Mouse (Mus musculus): ENCODE data around the gene Cep41. TPM values are rescaled to one million over a fixed set of nuclear protein-coding genes. Genes with fewer than 3 reads are reported as not detected.
A peak's percentile ranks its signal among the peaks of the same experiment; 100 is the strongest.

The Cep41 gene
- 16.0 and 19.0 TPM in 2 replicates for polyA plus RNA-seq (2016; fragmentation: Nextera tagmentation; extraction: Ambion mirVana)

DNA sequence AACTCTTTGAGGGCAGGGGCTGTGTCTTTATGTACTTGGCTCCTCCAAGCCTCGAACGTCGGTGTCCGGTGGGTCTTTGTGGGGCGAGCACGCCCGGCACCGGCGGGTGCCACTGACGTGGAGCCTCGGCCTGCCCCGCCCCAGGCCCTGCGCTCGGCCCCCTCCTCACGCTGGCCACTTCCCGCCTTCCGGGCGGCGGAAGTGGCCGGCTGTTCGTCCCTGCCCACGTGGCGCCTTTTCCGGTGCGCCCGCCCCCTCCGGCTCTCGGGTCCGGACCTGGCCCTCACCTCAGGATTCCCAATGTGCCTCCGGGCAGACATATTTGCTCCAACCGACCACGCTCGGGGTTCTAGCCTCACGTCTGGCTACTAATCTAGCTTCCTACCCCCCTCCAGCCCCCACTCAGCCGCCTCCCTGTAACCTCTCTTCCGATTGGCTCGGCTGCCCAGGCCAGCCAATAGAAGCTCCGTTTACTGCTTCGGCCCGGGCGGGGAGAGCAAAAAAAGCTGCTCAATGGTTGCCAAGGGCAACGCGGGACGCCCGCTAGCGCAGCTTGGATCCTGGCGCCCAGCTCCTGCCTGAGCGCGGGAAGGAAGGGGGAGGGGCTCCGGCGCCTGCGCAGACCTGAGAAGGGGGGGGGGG, at the start of gene Cep41:
TSS of gene Cep41 (minus strand) at position 400 of the 642 bp plus-strand sequence.
- no peaks in the 10 kb centered on the region for H3K9me3 ChIP-seq
- H3K36me3 ChIP-seq, result no peaks in the 10 kb centered on the region
- peaks cover 29% of the 10 kb centered on the region for H3K4me1 ChIP-seq (replicated peaks)
- DNase-seq (ENCODE audit: low spot score), result peak; percentile 98
- peak within 1 kb of the TSS; percentile 62 for H3K4me3 ChIP-seq
- H3K27me3 ChIP-seq (ENCODE audit: insufficient read depth, poor library complexity, severe bottlenecking), result no peaks in the 10 kb centered on the region
- under 1% methylated on average over 52 of the region's 52 CpGs for WGBS
- H3K27ac ChIP-seq, result peak within 1 kb of the TSS; percentile 98

DNA sequence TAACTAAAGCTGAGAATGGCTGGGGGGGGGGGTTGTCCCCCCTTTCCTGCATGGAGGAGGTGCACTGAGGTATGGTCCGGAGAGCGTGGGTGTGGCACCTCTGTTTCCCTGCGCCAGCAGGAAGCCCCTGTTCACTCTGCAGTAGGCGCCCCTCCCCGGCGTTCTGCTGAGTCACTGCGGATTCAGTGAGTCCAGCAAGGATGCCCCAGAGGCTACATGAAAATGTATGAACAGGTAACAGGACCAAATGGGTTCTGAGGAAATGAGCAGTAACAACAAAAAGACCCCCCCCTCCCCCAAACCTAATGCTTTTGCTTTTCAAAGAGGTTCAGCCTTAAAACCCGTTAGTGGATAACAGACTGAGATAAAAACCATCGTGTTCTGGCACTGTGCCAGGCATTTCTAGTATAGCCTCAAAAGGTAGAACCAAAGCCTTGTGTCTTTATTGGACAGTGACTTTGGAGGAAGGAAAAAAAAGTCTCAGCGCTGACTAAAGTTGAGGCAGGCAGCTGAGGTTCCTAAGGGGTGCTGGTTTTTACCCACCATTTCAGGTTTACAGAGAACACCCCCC, 45.7 kb upstream of the Cep41 start:
- H3K27ac ChIP-seq, result peak overlapping the region; percentile 93
- 47% methylated on average over 10 of the region's 10 CpGs for WGBS
- peak; percentile 37 for DNase-seq (ENCODE audit: low spot score)
- no peaks in the 10 kb centered on the region for H3K27me3 ChIP-seq (ENCODE audit: insufficient read depth, poor library complexity, severe bottlenecking)
- H3K9me3 ChIP-seq, result peaks cover 52% of the 10 kb centered on the region
- H3K4me3 ChIP-seq, result peak overlapping the region; percentile 70
- peaks cover 56% of the 10 kb centered on the region for H3K36me3 ChIP-seq
- peaks cover 31% of the 10 kb centered on the region for H3K4me1 ChIP-seq (replicated peaks)

DNA sequence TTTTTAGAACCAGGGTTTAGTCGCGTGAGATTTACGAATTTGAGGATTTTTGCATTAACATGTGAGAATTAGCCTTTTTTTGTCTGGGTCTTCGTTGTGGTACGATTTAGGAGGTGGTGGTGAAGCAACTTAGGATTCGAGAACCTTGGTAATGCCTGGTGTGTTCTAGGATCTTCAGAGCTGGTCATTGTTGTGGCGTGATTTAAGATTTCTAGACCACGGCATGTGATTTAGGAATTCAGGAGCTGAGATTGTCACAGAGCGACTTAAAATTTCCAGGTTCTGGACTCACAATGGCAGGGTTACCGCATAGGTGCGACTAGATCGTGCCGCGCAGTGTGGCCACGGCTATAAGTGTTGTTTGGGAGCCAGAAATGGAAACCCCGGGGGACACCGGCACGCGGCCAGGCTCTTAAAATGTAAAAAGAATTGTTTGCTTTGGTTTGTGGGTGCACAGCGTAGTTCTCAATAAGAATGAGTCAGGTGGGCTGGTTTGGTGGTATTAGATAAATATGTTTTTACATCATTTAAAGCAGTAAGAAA, 45.0 kb upstream of the Cep41 start:
- WGBS, result 52% methylated on average over 20 of the region's 20 CpGs
- Histone ChIP-seq H3K9me3 (peaks cover 52% of the 10 kb centered on the region), H3K4me3 (peak overlapping the region; percentile 70), H3K27me3 (ENCODE audit: insufficient read depth, poor library complexity, severe bottlenecking) (no peaks in the 10 kb centered on the region), H3K27ac (peak overlapping the region; percentile 93), H3K4me1 (replicated peaks) (peaks cover 38% of the 10 kb centered on the region), H3K36me3 (peaks cover 48% of the 10 kb centered on the region)
- no peak for DNase-seq (ENCODE audit: low spot score)

DNA sequence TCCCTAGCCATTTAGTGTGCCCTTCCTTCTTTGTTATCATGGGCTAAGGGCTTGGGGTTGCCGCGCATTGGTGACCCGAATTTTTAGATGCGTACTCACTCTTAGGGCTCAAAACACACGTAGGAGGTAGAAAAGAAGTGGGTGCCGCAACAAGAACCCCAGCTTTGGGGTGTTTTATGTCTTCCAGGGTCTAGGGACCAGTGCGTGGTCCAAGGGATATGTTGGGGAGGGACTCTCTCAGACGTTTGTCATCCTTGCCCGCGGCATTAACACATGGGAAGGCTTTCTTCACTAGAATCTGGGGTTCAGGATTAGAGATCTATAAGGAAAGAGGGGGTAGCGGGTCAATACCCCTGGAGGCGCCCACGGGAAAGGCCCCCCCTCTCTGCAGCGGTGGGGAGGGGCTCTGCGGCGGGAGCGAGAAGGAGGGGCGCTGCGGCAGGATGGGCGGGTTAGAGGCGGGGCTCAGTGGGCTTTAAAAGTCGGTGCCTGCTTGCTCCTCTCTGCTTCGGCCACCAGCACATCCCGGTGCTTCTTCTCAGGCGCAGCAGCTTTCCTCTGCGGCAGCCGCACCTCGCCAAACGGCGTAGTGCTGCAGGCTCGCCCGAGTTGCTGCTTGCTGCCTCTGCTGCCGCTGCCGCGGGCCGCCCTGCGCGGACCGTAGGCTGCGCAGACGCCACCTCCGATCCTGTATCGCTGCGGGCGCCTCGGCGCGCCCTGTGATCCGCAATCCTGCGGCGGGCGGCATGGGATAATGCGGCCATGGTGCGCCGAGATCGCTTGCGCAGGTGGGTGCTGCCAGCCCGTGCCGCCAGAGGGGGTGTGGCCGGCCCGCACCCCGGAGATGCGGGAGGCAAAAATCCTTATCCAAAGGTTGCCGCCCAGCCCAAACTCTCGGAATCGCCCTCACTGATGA, 44.3 kb upstream of the Cep41 start:
- H3K4me1 ChIP-seq (replicated peaks), result peaks cover 45% of the 10 kb centered on the region
- peak overlapping the region; percentile 70 for H3K4me3 ChIP-seq
- DNase-seq (ENCODE audit: low spot score), result peak; percentile 82
- no peaks in the 10 kb centered on the region for H3K27me3 ChIP-seq (ENCODE audit: insufficient read depth, poor library complexity, severe bottlenecking)
- 52% methylated on average over 66 of the region's 66 CpGs for WGBS
- peaks cover 52% of the 10 kb centered on the region for H3K9me3 ChIP-seq
- H3K27ac ChIP-seq, result peak overlapping the region; percentile 93
- H3K36me3 ChIP-seq, result peaks cover 41% of the 10 kb centered on the region

DNA sequence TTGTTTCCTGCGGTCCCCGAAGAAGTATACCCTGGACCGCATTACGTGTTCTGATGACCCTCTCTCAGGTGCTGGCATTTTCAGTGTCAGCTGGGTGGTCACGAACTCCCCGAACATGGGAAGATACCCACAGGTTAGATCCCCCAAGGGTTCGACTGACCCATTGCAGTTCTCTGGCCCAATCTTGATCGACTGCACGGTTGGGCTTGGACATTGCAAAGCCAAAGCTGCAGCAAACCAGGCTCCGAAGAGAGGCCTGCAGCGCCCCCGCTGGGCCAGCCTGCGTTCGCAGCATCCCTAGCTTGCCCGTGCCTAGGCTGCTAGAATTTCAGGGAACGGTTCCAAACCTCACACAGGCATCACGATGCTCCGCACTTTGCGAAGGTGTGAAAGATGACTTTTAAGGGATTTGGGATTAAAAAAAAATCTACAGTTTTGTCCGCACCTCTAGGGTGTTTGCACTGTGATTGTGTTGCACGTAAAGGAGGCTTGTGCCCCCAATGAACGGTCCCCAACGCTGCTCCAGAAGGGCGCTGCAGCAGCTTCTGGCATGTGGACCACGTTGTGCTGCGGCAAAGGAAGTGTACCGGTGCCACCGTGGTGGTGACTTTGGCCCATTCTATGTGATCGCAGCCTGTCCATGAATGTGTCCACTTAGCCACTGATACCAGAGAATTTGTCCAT, 43.5 kb upstream of the Cep41 start:
- Histone ChIP-seq H3K4me1 (replicated peaks) (peaks cover 46% of the 10 kb centered on the region), H3K36me3 (peaks cover 33% of the 10 kb centered on the region), H3K27ac (peak overlapping the region; percentile 93), H3K4me3 (peak overlapping the region; percentile 70), H3K27me3 (ENCODE audit: insufficient read depth, poor library complexity, severe bottlenecking) (no peaks in the 10 kb centered on the region), H3K9me3 (peaks cover 52% of the 10 kb centered on the region)
- peak; percentile 86 for DNase-seq (ENCODE audit: low spot score)
- 47% methylated on average over 29 of the region's 29 CpGs for WGBS

DNA sequence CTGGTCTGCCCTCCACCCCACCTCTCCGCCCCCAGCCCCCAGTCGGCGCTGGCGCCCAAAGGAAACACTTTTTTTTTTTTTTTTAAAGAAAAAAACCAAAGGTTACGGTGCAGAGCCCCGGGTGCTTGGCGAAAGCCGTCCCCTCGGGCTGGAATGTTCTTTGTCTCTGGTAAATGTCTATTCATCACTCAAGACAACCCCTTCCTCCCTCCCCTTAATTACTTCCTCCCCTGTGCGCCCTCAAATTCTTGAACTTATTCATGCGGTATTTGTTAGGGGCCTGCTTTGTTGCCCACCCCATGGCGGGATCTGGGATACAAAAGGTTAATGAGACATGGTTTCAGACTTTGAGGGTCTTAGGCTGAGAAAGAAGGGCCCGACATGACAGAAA, 42.8 kb upstream of the Cep41 start:
- Histone ChIP-seq H3K4me1 (replicated peaks) (peaks cover 46% of the 10 kb centered on the region), H3K27me3 (ENCODE audit: insufficient read depth, poor library complexity, severe bottlenecking) (no peaks in the 10 kb centered on the region), H3K4me3 (peak overlapping the region; percentile 70), H3K27ac (peak overlapping the region; percentile 93), H3K36me3 (peaks cover 30% of the 10 kb centered on the region), H3K9me3 (peaks cover 52% of the 10 kb centered on the region)
- WGBS, result 47% methylated on average over 13 of the region's 13 CpGs
- peak; percentile 66 for DNase-seq (ENCODE audit: low spot score)

DNA sequence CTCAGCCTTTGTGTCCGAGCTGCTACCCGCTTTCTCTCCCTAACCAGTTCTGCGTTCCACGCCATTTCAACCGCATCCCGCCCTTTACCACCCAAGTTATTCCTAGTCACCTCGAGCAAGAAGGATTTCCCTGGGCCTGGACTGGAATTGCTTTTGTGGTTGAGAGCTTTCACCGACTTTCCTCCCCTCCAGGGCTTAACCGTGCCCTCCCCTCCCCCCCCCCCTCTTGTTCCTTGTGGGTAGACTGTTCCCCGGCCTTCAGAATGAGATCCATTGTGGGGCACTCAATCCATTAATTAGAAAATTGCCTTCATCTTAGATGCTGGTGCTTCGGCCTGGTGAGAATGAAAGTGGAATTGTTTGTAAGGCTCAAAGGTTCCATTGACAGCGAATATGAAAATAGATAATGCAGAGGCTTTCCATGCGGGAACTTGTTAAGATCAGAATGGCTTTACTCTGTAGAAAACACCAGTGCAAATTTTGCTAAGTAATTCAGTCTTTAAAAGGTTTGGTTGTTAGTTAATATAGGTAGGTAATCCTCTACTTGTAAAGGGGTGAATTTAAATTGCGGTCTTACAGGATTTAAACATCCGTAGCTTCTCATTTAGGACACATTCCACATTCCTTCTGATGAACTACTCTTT, 42.3 kb upstream of the Cep41 start:
- Histone ChIP-seq H3K27ac (peak overlapping the region; percentile 93), H3K4me3 (peak overlapping the region; percentile 70), H3K9me3 (peaks cover 52% of the 10 kb centered on the region), H3K36me3 (peaks cover 26% of the 10 kb centered on the region), H3K4me1 (replicated peaks) (peaks cover 46% of the 10 kb centered on the region), H3K27me3 (ENCODE audit: insufficient read depth, poor library complexity, severe bottlenecking) (no peaks in the 10 kb centered on the region)
- DNase-seq (ENCODE audit: low spot score), result peak; percentile 65
- 48% methylated on average over 15 of the region's 15 CpGs for WGBS

DNA sequence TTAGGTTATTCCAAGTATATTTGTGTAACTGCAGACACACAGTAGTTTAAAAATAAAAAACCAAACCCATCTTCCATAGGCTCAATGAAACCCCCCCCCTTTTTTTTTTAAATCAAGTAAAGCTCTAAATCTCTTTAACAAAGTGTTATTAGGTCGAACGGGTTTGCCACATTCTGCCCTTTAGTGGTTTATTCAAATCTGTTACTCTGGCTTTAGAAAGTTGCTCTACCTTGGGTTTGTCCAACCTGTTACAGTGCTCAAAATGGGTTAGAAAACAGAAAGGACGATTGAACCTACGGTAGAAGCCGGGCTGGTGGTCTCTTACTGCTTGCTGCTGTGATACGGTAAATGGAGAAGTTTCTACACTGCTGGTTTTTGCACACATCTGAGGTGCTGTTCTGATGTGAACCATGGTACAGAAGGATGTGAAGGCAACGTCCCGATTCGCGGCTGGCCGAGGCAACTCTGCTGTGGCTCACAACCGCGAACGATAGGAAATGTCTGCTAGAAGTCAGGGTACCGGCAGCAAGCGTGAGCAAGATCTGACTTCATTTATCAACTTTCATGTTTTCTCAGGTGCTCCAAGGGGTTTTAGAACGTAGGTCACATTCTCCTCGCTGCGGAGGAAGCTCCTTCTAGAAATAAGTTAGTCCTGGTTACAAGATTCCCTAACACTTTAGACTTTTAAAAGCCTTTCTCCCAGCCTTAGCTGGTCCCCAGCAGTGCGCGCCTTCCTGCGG, 41.6 kb upstream of the Cep41 start:
- Histone ChIP-seq H3K27me3 (ENCODE audit: insufficient read depth, poor library complexity, severe bottlenecking) (no peaks in the 10 kb centered on the region), H3K27ac (peak overlapping the region; percentile 93), H3K9me3 (peaks cover 48% of the 10 kb centered on the region), H3K4me1 (replicated peaks) (peaks cover 44% of the 10 kb centered on the region), H3K4me3 (peak overlapping the region; percentile 48), H3K36me3 (peaks cover 19% of the 10 kb centered on the region)
- 48% methylated on average over 22 of the region's 22 CpGs for WGBS
- peak; percentile 37 for DNase-seq (ENCODE audit: low spot score)

DNA sequence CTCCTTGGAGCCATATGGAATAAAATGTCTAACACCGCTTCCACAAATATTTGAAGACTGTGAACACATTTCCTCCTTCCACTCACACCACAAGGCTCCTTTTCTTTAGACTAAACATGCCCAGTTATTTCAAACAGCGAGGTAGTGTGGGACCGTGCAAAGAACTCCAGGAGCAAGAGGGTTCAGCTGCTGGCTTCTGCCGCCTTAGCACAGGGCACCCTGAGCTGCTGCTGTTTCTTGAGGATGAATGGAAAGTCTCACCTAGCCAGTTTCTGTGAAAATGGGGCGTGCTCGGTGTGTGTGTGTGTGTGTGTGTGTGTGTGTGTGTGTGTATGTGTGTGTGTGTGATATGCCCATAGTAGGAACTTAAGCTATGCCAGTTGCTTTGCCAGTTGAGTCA, 40.9 kb upstream of the Cep41 start:
- peak overlapping the region; percentile 48 for H3K4me3 ChIP-seq
- peaks cover 46% of the 10 kb centered on the region for H3K9me3 ChIP-seq
- DNase-seq (ENCODE audit: low spot score), result no peak
- H3K4me1 ChIP-seq (replicated peaks), result peaks cover 47% of the 10 kb centered on the region
- H3K36me3 ChIP-seq, result peaks cover 14% of the 10 kb centered on the region
- H3K27me3 ChIP-seq (ENCODE audit: insufficient read depth, poor library complexity, severe bottlenecking), result no peaks in the 10 kb centered on the region
- 57% methylated on average over 6 of the region's 6 CpGs for WGBS
- H3K27ac ChIP-seq, result peak overlapping the region; percentile 93

DNA sequence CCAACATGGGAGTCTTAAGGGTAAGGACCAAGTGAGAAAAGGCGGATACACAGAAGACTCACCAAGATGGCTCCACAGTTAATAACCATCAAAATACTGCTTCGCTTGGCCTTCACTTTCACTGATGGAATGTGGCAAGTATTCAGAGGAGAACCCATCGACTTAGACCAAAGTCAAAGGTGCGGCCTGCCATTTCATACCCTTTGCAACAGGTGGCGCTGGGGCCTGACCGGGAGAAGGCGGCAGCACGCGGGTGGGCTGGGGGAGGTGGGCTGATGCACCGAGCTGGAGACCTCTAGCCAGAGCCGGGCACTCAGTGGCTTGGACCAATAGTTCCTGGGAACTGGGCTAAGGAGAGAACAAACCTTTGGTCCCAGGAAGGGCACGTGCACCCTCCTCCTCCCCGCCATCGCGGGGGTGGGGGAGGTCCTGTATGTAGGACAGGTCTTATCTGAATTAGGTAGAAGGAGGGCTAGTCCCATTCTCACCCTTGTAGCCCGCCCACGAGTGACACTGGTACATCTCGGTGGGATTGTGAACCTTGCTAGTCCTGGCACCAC, 39.1 kb upstream of the Cep41 start:
- Histone ChIP-seq H3K36me3 (0 out of 2 replicates have a peak, but pooled peaks cover 3% of the 10 kb centered on the region), H3K4me1 (replicated peaks) (peaks cover 49% of the 10 kb centered on the region), H3K27me3 (ENCODE audit: insufficient read depth, poor library complexity, severe bottlenecking) (no peaks in the 10 kb centered on the region), H3K27ac (peak overlapping the region; percentile 93), H3K9me3 (peaks cover 28% of the 10 kb centered on the region), H3K4me3 (peak overlapping the region; percentile 3)
- 37% methylated on average over 18 of the region's 18 CpGs for WGBS
- no peak for DNase-seq (ENCODE audit: low spot score)

DNA sequence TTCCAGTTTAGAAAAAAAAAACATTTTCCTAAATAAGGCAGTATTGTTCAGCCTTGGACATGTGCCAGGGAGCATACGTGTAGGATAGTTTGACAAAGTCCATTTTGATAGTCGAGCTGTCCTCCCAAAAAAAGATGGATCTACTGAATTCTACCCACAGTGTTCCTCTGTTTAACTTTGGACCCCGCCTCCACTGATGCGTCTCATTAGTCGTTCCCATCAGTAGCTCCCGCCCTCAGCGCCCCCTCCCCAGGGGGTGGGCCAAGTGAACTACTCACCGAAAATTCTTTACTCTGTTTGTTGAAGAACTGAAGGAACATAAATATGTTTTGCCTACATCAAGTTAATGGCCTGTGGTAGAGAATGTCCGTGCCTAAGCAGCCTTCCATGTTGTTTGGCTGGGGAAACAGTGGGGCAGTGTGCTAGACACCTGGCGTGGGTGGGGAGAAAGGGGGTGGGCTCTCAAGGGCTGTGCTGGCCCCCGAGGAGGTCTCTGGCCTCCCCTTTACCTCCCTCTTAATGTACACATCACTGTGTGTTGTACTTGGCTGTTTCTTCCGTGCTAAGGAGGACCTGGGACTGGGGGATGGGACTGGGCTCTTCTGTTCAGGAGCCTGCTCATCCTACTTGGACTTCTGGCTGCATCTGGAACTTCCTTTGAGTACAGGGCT, 36.9 kb upstream of the Cep41 start:
- H3K27me3 ChIP-seq (ENCODE audit: insufficient read depth, poor library complexity, severe bottlenecking), result no peaks in the 10 kb centered on the region
- peaks cover 43% of the 10 kb centered on the region for H3K4me1 ChIP-seq (replicated peaks)
- WGBS, result 58% methylated on average over 12 of the region's 12 CpGs

More for the DNA sequence above, 36.9 kb upstream of the Cep41 start:
- H3K9me3 ChIP-seq, result peaks cover 6% of the 10 kb centered on the region
- no peak overlapping the region for H3K27ac ChIP-seq
- no peak for DNase-seq (ENCODE audit: low spot score)
- no peaks in the 10 kb centered on the region for H3K36me3 ChIP-seq
- H3K4me3 ChIP-seq, result no peak overlapping the region
